Mouse (Mus musculus): ENCODE measurements around the gene Gm20388. TPM values are rescaled to one million over a fixed set of nuclear protein-coding genes. Genes with fewer than 3 reads are reported as not detected.

Gene Gm20388
- total RNA-seq, 2 experiments from 2014 or later: 4.0 TPM; not detected in 1

- DNase-seq: peak; percentile 66 to 89
These were observed 1193.6 kb downstream of the Gm20388 start for GRCm38 (mm10) chr8:121104049-121104818.

- peak; percentile 99 to 100 for DNase-seq
These were observed 1197.3 kb downstream of the Gm20388 start, which contains the start of gene Mthfsd for GRCm38 (mm10) chr8:121107668-121108656. TSS of gene Mthfsd (minus strand) at chr8:121108392.

DNA sequence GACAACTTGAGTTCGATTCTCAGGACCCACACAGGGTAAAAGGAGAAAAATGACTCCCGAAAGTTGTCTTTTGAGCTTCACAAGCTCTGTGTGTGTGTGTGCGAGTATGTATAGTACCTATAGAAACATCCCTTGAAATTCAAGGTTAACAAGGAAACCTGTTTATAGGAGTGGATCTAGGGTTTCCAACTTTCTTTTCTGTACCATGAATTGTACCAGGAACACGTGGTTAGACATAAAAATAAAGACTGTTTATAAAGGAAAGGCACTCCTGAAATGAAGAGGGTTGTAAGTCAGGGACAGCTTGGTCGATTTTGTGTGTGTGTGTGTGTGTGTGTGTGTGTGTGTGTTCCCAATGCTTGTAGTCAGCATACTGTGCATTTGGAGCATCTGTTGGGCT, 1198.0 kb downstream of the Gm20388 start:
- DNase-seq: no peak

DNA sequence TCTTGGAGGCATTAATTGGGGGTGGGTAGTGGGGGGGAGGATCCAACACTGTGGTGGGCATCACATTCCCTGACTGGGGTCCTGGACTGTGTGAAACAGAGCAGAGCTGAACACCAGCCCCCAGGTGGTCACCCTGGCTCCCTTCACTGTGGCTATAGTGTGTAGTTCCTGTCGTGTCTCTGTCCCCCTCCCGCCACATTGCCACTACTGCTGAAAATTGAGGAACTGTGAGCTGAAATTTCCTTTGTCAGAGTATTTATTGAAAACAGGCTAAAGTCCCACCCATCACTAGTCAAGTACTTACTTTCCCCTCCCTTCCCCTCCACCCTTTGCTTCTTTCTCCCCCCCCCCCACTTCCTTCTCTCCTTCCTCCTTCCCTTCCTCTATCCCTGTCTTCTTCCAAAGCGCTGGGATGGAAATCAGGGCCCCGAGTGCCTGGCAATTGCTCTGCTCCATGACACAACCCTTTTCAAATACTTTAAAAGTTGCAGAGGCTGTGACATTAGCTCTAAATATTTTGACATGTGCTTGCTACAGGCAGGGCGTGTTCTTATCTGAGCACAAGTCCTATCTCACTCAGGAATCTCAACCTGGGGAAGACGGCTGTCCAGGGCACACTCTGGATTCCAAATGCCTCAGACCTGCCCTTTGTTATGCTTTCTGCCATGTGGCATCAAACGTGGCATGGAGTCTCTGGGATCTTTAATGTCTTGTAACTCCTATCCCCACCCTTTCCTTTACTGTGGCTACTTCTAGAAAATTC, 1200.7 kb downstream of the Gm20388 start:
- no peak for DNase-seq

DNA sequence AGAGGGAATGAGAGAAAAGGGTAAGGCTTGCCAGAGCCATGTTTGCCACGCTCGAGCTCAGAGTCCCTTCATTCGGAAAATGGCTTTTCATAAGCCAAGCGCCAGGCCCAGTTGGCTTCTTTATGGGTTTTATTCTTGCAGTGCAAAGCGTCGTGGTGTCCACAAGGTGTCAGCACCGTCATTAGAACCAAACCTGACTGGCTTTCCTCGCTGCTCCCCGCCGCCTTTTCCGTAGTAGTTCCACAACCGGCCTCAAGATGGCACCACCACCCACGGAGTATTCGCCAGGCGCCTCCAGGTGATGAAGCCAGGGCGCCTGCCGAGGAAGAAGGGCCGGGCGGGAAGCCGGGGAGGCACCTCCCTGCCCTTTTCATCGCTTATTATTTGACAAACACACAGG, 1202.6 kb downstream of the Gm20388 start:
- peak; percentile 96 to 99 for DNase-seq

DNA sequence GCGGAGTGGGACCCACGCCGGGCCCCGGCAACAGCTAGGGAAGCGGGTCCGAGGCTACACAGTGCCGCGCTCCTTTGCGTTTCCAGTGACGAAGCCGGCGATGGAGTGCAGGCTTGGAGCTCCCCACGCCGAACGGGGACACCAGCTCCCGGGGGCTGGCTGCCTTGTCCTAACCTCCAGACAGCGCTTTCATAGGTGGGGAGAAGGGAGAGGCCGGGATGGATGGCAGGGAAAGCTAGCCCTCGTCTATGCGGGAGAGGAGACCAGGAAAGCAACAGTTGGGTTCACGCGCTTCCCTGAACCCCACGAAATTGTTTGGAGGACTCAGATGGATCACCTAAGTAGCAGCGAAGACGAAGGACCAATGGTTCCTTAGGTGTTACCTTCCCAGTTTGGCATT, 1204.5 kb downstream of the Gm20388 start:
- no peak for DNase-seq

GRCm38 (mm10) chr8:121115948-121116347, 1205.3 kb downstream of the Gm20388 start, which contains the start of gene Foxc2:
TSS of gene Foxc2 (plus strand) at chr8:121116171.
- peak; percentile 92 to 94 for DNase-seq

DNA sequence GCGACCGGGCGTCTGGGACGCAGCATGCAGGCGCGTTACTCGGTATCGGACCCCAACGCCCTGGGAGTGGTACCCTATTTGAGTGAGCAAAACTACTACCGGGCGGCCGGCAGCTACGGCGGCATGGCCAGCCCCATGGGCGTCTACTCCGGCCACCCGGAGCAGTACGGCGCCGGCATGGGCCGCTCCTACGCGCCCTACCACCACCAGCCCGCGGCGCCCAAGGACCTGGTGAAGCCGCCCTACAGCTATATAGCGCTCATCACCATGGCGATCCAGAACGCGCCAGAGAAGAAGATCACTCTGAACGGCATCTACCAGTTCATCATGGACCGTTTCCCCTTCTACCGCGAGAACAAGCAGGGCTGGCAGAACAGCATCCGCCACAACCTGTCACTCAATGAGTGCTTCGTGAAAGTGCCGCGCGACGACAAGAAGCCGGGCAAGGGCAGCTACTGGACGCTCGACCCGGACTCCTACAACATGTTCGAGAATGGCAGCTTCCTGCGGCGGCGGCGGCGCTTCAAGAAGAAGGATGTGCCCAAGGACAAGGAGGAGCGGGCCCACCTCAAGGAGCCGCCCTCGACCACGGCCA, 1206.0 kb downstream of the Gm20388 start:
- DNase-seq: peak; percentile 39 to 62

DNA sequence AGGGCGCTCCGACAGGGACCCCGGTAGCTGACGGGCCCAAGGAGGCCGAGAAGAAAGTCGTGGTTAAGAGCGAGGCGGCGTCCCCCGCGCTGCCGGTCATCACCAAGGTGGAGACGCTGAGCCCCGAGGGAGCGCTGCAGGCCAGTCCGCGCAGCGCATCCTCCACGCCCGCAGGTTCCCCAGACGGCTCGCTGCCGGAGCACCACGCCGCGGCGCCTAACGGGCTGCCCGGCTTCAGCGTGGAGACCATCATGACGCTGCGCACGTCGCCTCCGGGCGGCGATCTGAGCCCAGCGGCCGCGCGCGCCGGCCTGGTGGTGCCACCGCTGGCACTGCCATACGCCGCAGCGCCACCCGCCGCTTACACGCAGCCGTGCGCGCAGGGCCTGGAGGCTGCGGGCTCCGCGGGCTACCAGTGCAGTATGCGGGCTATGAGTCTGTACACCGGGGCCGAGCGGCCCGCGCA, 1206.6 kb downstream of the Gm20388 start:
- peak in 1 of 2 experiments; percentile 29 for DNase-seq

GRCm38 (mm10) chr8:121117906-121118305, 1207.3 kb downstream of the Gm20388 start:
- peak in 1 of 2 experiments; percentile 40 for DNase-seq

- no peak for DNase-seq
These were observed 1208.2 kb downstream of the Gm20388 start for GRCm38 (mm10) chr8:121118634-121119420.

GRCm38 (mm10) chr8:121119635-121120455, 1209.2 kb downstream of the Gm20388 start:
- no peak for DNase-seq

GRCm38 (mm10) chr8:121120456-121121419, 1210.1 kb downstream of the Gm20388 start:
- no peak for DNase-seq

DNA sequence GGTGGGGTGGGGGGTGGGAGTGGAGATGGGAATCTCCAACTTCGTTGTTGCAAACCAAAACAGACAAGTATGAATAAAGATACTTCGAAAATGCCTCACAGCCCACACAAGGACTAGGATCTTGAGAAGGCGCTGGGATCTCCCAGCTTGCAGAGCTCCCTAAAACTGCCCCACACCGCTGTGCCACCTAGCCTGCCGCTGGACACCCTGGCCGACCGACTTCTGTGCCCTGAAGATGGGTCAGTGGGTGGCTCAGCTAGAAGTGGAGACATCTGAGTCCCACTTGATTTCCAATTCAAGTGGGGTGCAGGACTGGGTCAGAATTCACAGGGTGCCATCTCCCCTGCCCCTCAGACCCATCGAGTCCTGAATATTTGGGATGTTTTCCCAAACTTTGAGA, 1211.1 kb downstream of the Gm20388 start:
- DNase-seq: no peak

GRCm38 (mm10) chr8:121122368-121122767, 1211.7 kb downstream of the Gm20388 start:
- DNase-seq: no peak

DNA sequence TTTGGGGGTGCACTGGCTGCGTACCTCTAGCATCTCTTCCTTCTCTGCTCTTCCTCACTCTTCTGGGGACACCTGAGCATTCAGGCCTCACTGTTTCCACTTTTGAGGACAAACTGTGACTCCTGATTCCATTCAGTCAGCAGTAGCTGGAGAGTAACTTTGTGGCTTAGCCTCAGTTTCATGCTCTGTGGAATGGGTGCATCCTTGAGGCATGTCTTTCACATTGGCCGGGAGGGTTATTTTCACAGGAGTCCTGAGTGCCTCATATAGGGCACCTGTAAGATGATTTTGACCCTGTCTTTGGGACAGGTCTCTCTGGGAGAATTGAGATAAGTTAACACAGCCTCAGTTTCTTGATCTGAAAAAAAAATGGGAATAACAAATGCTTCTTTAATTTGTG, 1212.5 kb downstream of the Gm20388 start:
- no peak for DNase-seq

GRCm38 (mm10) chr8:121124547-121125239, 1214.1 kb downstream of the Gm20388 start:
- peak; percentile 44 to 45 for DNase-seq
